Mouse (Mus musculus) ovary, adult 18-20 months (tissue): ENCODE measurements at regions not wholly inside any gene's neighbourhood (a gene's known extent, or its start where the extent isn't known, plus 50 kb on each side); places are given as distances from the start of the nearest gene placed in this dataset.

Experiments
- DNase-seq: peaks from one replicate; pipeline ENCODE4 v3.0.0; 2022; ENCODE audit warnings: low spot score, mixed read lengths

DNA sequence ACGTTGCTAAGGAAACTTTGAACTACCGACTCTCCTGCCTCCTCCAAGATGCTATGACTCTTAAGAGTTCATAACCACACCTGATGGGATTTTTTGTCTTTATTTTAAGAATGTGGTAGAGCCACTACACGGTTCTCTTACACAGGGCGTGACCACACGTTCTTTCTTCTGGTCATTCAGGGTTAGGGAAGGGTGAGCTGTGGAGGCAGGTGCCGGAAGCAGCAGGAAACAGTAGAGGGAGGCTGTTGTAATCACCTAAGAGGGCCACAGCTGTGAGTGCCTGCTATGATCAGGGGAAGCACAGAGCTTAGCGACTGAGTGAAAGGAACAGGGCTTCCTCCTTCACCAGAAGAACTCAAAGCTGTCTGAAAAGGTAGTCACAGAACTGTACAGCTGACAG lies 50.6 kb upstream of the Larp1 start:
- no peak for DNase-seq

DNA sequence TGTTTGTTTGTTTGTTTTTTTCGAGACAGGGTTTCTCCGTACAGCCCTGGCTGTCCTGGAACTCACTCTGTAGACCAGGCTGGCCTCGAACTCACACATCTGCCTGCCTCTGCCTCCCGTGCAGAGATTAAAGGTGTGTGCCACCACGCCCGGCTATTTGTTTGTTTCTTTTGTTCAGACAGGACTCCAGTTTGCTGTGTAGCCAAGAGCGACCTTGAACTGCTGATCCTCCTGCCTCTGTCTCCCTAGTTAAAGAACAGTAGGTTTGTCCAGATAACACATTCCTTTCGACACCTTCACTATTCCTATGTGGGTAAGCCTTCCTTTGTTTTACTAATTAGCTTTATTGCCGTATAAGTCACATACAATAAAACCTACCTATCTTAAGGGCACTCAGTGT lies 52.0 kb upstream of the Larp1 start:
- DNase-seq, result no peak

DNA sequence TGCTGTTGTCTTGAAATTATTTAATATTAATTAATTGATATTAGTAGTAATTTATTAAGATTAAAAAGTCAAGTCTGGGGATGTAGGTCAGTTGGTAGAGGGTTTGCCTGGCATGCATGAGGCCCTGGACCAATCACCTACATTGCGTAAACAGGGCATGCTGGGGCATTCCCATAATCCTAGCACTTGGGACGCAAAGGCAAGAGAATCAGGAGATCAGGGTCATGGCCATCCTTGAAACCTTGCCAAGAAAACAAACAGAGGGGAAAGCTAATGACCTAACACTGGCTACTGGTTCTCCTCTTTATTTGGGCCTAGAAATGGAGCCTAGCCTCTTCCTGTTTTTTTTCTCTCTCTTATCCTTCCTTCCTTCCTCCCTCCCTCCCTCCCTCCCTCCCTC lies 52.8 kb upstream of the Larp1 start:
- no peak for DNase-seq

DNA sequence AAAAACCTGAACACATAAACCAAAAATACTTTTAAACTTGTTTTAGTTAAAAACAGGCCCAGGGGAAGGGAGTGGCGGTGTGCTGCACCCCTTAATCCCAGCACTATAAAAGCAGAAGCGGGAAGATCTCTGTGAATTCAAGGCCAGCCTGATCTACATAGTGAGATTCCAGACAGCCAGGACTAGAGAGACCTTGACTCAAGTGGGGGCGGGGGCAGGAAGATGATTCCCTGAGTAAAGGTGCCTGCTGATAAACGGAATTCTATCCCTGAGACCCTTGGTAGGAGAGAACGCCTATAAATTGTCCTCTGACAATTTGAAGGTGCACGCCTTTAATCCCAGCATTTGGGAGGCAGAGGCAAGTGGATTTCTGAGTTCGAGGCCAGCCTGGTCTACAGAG lies 53.4 kb upstream of the Larp1 start:
- no peak for DNase-seq

DNA sequence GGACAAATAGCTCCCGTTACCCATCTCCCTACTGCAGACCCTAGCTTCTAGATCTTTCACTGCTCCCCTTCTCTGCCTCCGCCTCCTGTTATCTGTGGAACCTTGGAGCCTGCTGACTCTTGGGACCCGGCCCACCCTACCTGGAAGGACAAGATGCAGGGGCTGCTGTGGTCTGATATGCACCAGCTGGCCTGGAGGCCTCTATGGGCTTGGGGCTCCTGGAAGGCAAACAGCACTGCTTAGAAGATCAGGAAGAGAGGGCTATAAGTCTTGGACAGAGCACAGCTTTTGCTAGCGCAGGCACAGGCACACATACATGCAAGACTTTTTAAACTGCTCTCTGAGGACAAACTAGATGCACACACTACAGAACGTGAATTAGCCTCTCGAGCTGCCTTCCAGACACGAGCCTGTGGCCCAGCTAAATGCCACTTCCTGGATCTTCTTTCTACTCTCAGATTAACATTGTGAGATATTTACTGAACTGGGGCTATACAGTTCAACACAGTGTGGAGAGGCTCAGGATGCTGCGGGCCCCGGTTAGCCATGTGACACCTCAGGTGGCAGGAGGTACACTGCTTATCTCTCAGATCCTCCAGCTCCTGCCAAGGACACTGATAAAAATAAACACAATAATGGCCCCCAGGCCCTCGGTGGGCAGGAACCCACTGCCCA lies 54.2 kb upstream of the Larp1 start:
- DNase-seq, result no peak

DNA sequence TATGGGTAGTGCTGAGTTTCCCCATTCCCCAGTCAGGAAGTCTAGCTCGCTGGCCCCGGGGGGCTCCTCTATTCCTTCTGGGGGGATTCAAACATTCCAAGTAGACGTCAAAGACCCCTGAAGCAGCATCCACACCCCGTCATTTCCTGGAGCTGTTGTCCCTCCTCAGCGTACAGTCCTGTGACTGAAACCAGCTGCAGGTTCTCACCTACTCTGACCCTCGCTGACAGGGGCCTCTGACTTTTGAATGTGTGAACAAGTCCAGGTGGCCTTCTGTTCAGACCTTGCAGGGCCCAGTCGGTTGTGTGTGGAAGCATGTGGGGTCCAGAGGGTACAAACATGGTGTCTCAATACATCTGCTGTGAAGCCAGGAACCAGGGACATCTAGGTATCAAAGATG lies 55.2 kb upstream of the Larp1 start:
- no peak for DNase-seq

DNA sequence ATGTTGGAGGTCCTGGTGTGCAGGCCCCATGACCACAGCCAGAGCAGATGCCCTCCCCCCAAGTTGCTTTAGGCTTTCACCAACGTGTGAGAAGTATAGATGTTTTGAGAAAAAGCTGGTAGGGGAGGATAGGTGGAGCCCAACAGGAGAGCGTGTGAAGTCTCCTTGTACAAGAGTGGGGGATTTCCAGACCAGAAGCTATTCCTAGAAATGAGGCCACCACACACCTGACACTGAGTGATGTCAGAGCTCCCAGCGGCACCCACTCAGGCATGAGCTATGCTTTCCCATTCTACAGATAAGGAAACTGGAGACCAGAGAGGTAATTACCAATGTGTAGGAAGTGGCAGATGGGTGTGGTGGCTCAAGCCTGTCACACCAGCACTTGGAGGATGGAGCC lies 56.2 kb upstream of the Larp1 start:
- no peak for DNase-seq

DNA sequence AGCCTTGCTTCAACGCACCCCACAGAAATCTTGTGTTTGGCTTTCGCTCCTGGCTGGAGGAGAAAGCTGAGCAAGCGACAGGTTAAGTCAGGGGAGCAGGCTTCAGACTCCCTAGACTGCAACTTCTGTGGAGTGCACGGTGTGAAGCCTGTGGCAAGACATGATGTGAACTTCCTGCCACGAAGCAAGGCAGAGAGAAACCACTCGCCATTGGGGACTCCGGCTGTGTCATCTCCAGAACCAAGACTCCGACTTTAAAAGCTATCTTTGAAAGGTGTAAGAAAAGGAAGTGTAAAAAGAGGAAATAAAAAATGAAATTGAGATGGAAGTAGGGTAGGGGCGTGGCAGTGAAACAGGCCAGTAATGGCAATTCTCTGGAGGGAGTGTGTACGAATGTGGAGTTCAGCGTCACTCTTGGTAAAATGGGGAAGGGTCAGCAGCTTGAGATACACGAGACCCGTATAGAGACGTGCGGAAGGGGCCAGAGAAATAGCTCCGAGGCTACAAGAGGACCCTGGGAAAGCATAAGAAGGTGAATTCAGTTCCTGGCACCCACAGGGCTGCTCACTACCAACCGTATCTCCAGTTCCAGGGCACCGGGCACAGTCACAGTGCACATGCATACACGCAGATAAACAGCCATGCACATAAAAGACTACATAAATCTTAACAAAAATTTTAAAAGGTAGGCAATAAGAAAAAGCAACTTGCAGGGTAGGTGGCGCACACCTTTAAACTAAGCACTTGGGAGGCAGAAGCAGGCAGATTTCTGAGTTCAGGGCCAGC lies 57.1 kb upstream of the Larp1 start:
- DNase-seq, result no peak

DNA sequence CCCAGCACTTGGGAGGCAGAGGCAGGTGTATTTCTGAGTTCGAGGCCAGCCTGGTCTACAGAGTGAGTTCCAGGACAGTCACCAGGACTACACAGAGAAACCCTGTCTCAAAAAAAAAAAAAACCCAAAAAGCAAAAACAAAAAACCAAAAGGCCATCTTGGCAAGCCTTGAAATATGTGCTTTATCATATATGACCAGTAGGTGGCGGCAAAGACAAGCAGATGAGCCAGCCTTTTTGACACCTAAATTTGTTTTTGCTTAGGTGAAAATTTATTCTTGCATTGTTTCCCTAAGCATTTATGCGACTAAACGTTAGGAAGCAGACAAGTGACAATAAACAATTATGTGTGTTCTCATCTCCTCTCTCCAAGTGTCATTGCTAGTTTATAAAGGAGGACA lies 57.9 kb upstream of the Larp1 start:
- no peak for DNase-seq

DNA sequence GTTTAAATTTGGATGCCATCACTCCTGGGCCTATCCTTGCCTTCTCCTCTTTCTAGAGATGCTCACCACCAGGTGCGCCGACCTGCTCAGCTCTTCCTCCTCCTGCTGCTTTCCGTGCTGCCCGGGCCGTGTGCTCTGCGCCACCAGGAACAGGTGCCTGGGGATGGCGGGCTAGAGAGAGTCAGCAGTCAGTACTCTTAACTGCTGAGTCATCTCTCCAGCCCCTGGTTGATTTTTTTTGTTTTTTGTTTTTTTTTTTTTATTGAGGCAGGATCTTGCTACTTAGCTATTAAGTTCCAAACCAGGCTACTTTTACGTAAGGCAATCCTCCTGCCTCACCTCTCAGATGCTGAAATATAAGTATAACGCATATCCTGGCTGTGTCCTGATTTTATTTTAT lies 59.8 kb upstream of the Larp1 start:
- DNase-seq, result no peak

DNA sequence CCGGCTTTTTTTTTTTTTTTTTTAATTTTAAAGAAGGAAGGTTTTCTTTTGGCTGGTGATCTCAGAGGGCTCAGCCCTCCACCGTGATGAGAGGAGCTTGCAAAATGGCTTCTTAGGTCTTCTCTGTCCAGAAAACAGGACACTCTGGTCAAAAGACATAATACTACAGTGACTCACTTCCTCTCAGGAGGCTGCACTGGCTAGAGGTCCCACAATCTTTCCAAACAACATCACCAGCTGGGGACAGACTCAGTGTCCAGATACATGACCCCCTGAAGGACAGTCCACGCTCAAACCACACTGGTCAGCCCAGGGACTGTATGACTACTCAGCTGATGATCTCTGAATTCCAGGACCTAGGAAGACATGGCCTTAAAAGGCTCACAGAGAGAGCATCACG lies 61.5 kb upstream of the Larp1 start:
- no peak for DNase-seq

DNA sequence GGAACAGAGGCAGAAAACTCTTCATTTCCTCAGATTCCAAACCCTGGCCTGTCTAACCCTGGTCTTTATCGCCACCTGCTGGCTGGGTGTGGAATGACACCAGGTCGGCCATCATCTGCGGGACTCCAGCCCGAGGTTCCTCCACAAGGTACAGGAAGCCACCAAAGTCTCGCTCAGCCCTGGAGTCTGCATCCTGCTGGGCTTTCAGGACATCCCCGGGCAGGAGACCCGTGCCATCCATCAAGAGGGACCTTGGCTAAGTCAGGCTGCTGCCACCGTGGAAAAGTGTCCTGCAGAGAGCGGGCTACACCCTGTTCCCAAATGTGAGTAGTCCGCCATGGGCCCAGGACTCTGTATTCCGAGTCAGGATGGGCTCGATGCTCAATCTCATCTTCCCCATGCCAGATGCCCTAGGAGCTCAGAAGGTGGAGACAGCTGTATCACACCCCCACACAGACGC lies 74.4 kb upstream of the Larp1 start:
- DNase-seq, result peak; percentile 36

DNA sequence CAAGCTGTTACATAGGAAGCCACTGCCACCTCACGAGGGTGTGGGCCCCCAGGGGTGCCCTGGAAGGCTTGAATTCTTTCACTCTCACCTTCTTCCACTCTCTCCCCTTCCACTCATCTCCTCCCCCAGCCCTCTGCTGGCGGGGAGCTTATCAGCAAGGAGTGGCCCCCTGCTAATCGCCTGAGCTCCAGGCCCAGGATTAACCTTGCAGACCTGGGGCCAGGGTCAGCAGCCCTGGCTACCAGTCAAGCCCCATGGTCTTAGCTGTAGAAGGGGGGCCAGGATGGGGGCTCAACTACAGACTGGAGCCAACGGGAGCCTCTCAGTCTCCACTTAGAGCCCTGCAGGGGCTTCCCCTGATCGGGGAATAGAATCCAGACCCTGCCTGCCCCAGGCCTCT lies 75.8 kb upstream of the Larp1 start:
- DNase-seq, result no peak

DNA sequence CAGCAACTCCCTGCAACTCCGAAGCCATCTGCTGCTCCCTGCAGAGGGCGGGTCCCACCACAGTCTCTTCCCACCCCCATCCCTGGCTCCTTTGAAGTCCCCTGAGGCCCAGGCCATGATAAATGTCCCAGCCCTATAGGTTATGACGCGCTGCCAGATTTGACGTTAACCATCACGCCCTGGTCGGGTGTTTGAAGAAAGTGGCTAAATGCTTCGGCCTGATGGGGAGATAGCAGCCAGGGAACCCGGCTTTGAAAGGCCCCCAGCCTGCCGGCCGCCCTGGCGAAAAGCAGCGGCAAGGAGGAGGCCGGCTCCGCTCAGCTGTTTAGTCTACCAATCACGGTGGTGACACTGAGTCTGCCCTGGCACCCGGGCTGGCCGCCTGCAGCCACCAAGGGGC lies 79.4 kb upstream of the Larp1 start:
- no peak for DNase-seq

DNA sequence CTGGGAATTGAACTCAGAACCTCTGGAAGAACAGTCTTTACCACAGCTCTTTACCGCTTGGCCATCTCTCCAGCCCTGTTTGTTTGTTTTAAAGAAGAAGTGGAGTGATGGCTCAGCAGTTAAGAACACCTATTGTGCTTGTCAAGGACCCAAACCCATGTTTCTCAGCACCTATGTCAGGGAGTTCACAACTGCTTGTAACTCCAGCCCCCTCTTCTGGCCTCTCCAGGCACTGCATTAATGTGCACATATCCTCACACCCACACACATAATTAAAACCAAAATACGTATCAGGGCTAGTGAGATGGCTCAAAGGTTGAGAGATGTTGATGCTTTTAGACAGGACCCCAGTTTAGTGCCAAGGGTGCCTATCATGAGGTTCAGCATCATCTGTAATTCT lies 87.6 kb upstream of the Hand1 start:
- DNase-seq, result no peak

DNA sequence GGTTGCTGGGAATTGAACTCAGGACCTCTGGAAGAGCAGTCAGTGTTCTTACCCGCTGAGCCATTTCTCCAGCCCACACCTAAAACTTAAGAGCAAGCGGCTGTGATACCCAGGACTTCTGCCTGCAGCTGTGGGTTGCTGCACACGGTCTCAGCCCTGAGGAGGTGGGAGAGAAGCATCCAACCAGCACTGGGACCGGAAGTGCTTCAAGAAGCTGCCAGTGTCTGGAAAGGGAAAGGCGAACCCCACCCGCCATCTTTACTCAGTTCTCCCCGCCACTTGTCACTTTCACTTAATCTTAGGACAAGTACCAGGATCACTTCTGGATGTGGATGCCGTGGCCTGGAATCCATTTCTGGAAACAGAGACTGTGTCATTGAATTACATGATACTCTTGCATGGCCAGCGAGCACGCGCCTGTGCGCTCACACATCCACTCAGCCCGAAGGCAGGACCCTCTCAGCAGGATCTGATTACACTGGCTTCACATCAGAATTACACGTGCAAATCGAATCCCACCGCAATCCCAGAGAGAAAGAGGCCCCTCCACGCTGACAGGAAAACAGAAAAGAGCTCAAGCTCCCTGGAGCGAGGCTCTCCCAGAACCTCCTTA lies 85.9 kb upstream of the Hand1 start:
- no peak for DNase-seq

DNA sequence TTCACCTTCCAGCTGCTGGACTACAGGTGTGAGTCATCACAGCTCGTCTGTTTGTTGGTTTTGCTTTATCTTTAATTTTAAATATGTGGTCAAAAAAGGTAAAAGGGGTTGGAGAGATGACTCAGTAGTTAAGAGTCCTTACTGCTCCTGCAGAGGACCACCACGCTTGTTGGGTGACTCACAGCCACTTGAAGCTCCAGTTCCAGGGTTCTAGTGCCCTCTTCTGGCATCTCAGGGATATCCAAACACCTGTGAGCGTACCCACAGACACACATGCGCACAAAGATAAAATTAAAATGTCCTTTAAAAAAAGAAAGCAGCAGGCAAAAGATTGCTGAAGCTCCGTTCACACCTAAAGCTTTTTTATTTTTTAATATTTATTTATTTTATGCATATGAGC lies 85.4 kb upstream of the Hand1 start:
- no peak for DNase-seq

DNA sequence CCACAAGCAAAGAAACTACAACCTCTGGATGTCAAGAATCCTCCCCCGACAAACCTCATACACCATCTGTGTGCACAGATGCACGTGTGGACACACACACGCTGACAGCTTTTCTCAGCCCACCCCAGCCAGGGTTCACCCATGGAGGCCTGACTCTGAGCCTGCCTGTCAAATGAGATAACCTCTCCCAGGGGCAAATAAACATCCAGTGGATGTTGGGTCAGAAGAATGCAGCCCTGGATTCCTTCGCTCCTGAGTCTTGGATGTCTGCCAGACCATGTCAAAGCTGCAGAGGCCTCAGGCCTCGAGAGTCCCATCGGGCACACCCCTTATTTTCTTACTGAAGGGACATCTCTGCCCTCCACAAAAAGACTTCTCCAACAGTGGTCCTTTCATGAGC lies 83.4 kb upstream of the Hand1 start:
- no peak for DNase-seq

DNA sequence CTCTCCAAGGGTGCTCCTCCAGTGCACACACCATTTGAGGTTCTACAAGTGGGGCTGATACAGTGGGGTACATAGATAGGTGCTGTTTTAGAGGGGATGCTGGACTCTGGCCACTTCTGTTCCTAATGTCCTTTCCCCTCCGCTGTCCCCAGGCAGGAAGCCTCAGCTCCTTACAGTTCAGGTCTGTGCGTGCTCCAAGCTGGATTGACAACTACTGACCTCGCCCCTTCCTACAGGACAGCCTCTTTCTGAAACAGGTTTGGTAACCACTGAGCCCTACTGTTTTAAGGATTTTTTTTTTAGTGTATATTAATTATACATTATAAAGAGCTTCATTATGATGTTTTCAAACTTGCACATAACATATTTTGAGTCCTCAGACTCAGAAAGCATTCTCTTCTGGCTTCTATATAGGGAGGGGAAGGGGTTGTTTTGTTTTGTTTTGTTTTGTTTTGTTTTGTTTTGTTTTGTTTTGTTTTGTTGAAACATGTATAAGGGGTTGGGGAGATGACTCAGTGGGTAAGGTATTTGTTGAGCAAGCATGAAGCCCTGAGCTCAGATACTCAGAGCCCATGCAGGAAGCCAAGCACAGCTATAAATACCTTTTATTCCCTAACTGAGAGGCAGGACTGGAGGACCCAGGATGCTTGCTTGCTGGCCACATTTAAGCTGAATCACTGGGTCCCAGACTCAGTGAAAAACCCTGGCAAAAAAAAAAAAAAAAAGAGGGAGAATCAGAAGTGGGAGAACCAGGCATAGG lies 81.4 kb upstream of the Hand1 start:
- DNase-seq, result no peak

DNA sequence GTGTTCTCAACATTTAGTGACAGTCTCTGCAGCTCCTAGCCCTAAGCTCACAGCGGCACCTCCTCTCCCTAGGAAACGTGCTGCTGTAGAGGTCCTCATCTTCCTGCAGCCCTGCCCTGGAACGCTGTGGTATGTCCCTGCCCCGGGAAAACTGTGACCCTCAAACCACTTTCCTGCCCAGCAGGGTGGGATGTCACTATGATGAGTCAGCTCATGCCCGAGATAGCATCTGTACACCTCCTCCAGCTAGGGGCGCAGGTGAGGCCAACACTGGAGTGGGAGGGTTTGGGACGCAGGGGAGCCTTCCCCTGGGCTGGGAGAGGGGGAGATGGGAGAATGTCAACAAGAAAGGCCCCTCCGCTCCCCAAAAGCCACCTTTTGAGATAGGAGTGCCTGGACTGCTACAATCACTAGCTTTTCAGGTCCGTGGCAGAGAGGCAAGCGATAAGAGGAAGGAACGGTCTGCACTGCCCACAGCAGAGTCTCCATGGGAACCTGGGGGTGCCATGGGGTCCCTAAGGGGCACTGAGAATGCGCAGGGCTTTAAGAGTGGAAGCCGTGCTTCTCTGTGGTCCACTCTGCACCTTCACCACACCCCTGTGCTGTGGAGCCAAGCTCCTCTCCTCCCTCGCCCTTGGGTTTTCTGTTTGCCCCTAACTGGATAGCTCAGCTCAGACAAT lies 80.5 kb upstream of the Hand1 start:
- no peak for DNase-seq

DNA sequence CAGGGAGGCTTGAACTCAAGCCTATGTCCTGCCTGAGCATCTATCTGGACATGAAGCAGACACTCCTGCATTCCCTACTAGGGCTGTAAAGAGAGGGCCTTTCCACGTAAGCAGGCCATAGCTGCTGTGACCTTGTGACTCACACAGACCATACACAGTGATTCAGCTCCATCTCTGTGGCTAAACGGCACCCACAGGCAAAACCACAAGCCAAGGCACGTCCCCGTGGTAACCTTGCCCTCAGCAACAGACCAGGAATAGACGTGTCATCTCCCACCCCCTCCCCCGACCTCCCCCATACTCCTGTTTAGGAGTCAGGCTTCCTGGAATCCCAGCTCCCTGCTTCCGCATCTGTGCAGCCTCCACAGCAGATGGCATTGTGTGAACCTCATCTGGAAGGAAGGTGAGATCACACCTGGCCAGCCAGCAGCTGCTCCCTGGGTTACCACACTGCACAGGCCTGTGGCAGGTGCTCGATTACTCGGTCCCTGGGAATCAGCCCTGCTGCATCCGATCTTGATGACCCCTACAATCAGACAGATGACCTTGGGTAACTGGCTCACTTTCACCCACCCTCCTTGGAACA lies 79.2 kb upstream of the Hand1 start:
- DNase-seq, result peak; percentile 53

DNA sequence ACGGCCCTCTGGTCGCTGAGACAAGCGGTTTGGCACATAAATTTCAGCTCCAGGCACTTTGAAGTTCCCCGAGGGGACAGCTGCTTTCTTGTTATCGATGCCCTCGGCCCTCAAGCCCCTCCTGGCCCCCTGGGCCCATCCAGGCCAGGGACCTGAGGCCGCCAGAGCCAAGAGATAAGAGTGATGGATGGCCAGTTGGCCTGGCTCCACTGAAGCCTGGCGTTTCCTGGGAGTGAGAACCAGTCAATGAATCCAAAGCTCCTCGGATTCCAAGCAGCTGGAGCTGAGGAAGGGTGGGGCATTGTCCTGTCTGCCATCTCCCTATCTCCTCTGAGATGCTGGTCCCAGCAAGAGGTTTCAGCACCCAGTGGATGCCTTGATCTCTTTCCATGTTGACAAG lies 71.6 kb upstream of the Hand1 start:
- no peak for DNase-seq
